Mouse (Mus musculus): ENCODE measurements around the gene Ston1. TPM values are rescaled to one million over a fixed set of nuclear protein-coding genes. Genes with fewer than 3 reads are reported as not detected.

Ston1 gene
- polyA plus RNA-seq, 1 experiment from 2014 or later = 7.7 TPM

- WGBS = 53% methylated on average over 3 of the region's 3 CpGs
- H3K9ac ChIP-seq = no peak overlapping the region
- no peak overlapping the region for H3K27ac ChIP-seq
- H3K27me3 ChIP-seq = no peaks in the 10 kb centered on the region
- no peak overlapping the region for H3K4me2 ChIP-seq
- no peaks in the 10 kb centered on the region for H3K4me1 ChIP-seq
- H3K4me3 ChIP-seq (replicated peaks) = no peak overlapping the region
- no peaks in the 10 kb centered on the region; the same call in 1 of the 2 replicates for H3K36me3 ChIP-seq
- no peak for ATAC-seq (replicated peaks; ENCODE audit: low FRiP score)
- no peaks in the 10 kb centered on the region for H3K9me3 ChIP-seq (replicated peaks)
These were observed 16.8 kb downstream of the Ston1 start for GRCm38 (mm10) chr17:88614234-88614633.

- Histone ChIP-seq H3K27me3 (no peaks in the 10 kb centered on the region), H3K9me3 (replicated peaks) (no peaks in the 10 kb centered on the region), H3K4me1 (no peaks in the 10 kb centered on the region), H3K27ac (no peak overlapping the region), H3K36me3 (no peaks in the 10 kb centered on the region), H3K9ac (no peak overlapping the region), H3K4me2 (no peak overlapping the region), H3K4me3 (replicated peaks) (no peak overlapping the region)
- 100% methylated on average over 1 of the region's 1 CpGs for WGBS
- no peak for ATAC-seq (replicated peaks; ENCODE audit: low FRiP score)
These were observed 17.2 kb downstream of the Ston1 start for GRCm38 (mm10) chr17:88614733-88615132.

- H3K4me2 ChIP-seq = no peak overlapping the region
- no peaks in the 10 kb centered on the region for H3K9me3 ChIP-seq (replicated peaks)
- H3K9ac ChIP-seq = no peak overlapping the region
- no peak overlapping the region for H3K4me3 ChIP-seq (replicated peaks)
- WGBS = 81% methylated on average over 1 of the region's 1 CpGs
- H3K4me1 ChIP-seq = no peaks in the 10 kb centered on the region
- ATAC-seq (replicated peaks; ENCODE audit: low FRiP score) = no peak
- H3K27ac ChIP-seq = no peak overlapping the region
- peaks cover 2% of the 10 kb centered on the region; the same call in 1 of the 2 replicates for H3K36me3 ChIP-seq
- no peaks in the 10 kb centered on the region for H3K27me3 ChIP-seq
These were observed 18.1 kb downstream of the Ston1 start for GRCm38 (mm10) chr17:88615492-88616155.

- Histone ChIP-seq H3K9ac (no peak overlapping the region), H3K27me3 (no peaks in the 10 kb centered on the region), H3K36me3 (peaks cover 25% of the 10 kb centered on the region), H3K9me3 (replicated peaks) (0 out of 2 replicates have a peak, but pooled peaks cover 2% of the 10 kb centered on the region), H3K4me3 (replicated peaks) (no peak overlapping the region), H3K4me1 (peaks cover 11% of the 10 kb centered on the region), H3K27ac (no peak overlapping the region), H3K4me2 (no peak overlapping the region)
- WGBS = 85% methylated on average over 4 of the region's 4 CpGs
- no peak for ATAC-seq (replicated peaks; ENCODE audit: low FRiP score)
These were observed 23.5 kb downstream of the Ston1 start for GRCm38 (mm10) chr17:88620935-88621334.

- no peak overlapping the region for H3K27ac ChIP-seq
- 84% methylated on average over 3 of the region's 3 CpGs for WGBS
- no peaks in the 10 kb centered on the region for H3K27me3 ChIP-seq
- H3K9ac ChIP-seq = no peak overlapping the region
- no peak overlapping the region for H3K4me2 ChIP-seq
- H3K4me3 ChIP-seq (replicated peaks) = no peak overlapping the region
- H3K36me3 ChIP-seq = peaks cover 25% of the 10 kb centered on the region
- peaks cover 15% of the 10 kb centered on the region for H3K4me1 ChIP-seq
- 0 out of 2 replicates have a peak, but pooled peaks cover 2% of the 10 kb centered on the region for H3K9me3 ChIP-seq (replicated peaks)
- no peak for ATAC-seq (replicated peaks; ENCODE audit: low FRiP score)
These were observed 23.9 kb downstream of the Ston1 start for GRCm38 (mm10) chr17:88621374-88621773.

GRCm38 (mm10) chr17:88622711-88623110, 25.2 kb downstream of the Ston1 start:
- Histone ChIP-seq H3K36me3 (peaks cover 25% of the 10 kb centered on the region), H3K27me3 (no peaks in the 10 kb centered on the region), H3K4me1 (peaks cover 26% of the 10 kb centered on the region), H3K4me2 (no peak overlapping the region), H3K4me3 (replicated peaks) (no peak overlapping the region), H3K27ac (no peak overlapping the region), H3K9ac (no peak overlapping the region), H3K9me3 (replicated peaks) (0 out of 2 replicates have a peak, but pooled peaks cover 2% of the 10 kb centered on the region)
- ATAC-seq (replicated peaks; ENCODE audit: low FRiP score) = no peak
- 83% methylated on average over 1 of the region's 1 CpGs for WGBS

GRCm38 (mm10) chr17:88624386-88624785, 26.9 kb downstream of the Ston1 start:
- no peaks in the 10 kb centered on the region for H3K27me3 ChIP-seq
- no peak overlapping the region for H3K4me2 ChIP-seq
- H3K9ac ChIP-seq = no peak overlapping the region
- H3K27ac ChIP-seq = no peak overlapping the region
- H3K9me3 ChIP-seq (replicated peaks) = 0 out of 2 replicates have a peak, but pooled peaks cover 2% of the 10 kb centered on the region
- 88% methylated on average over 4 of the region's 4 CpGs for WGBS
- no peak overlapping the region for H3K4me3 ChIP-seq (replicated peaks)
- no peak for ATAC-seq (replicated peaks; ENCODE audit: low FRiP score)
- H3K36me3 ChIP-seq = peaks cover 25% of the 10 kb centered on the region
- peaks cover 42% of the 10 kb centered on the region for H3K4me1 ChIP-seq

GRCm38 (mm10) chr17:88625350-88625749, 27.9 kb downstream of the Ston1 start:
- 93% methylated on average over 13 of the region's 13 CpGs for WGBS
- H3K36me3 ChIP-seq = peaks cover 25% of the 10 kb centered on the region
- H3K4me3 ChIP-seq (replicated peaks) = no peak overlapping the region
- H3K9me3 ChIP-seq (replicated peaks) = 0 out of 2 replicates have a peak, but pooled peaks cover 2% of the 10 kb centered on the region
- peak overlapping the region; percentile 93 for H3K27ac ChIP-seq
- 0 out of 2 replicates have a peak overlapping the region, but pooled peaks have one; percentile 2 for H3K4me2 ChIP-seq
- no peak overlapping the region for H3K9ac ChIP-seq
- no peaks in the 10 kb centered on the region for H3K27me3 ChIP-seq
- no peak for ATAC-seq (replicated peaks; ENCODE audit: low FRiP score)
- peaks cover 52% of the 10 kb centered on the region for H3K4me1 ChIP-seq

- 0 out of 2 replicates have a peak, but pooled peaks have one; percentile 11 for ATAC-seq (replicated peaks; ENCODE audit: low FRiP score)
- no peaks in the 10 kb centered on the region for H3K27me3 ChIP-seq
- peaks cover 58% of the 10 kb centered on the region for H3K4me1 ChIP-seq
- H3K36me3 ChIP-seq = peaks cover 20% of the 10 kb centered on the region
- H3K4me2 ChIP-seq = peak overlapping the region; percentile 50
- H3K9me3 ChIP-seq (replicated peaks) = 0 out of 2 replicates have a peak, but pooled peaks cover 2% of the 10 kb centered on the region
- H3K9ac ChIP-seq = no peak overlapping the region
- 43% methylated on average over 7 of the region's 7 CpGs for WGBS
- peak overlapping the region; percentile 93 for H3K27ac ChIP-seq
- H3K4me3 ChIP-seq (replicated peaks) = peak overlapping the region; percentile 28; the same call in 1 of the 2 replicates
These were observed 28.4 kb downstream of the Ston1 start for GRCm38 (mm10) chr17:88625931-88626330.

- Histone ChIP-seq H3K9ac (no peak overlapping the region), H3K4me1 (peaks cover 62% of the 10 kb centered on the region), H3K4me3 (replicated peaks) (peak overlapping the region; percentile 28), H3K36me3 (peaks cover 16% of the 10 kb centered on the region), H3K27me3 (no peaks in the 10 kb centered on the region), H3K4me2 (peak overlapping the region; percentile 50), H3K27ac (peak overlapping the region; percentile 93), H3K9me3 (replicated peaks) (0 out of 2 replicates have a peak, but pooled peaks cover 2% of the 10 kb centered on the region)
- peak; percentile 55 for ATAC-seq (replicated peaks; ENCODE audit: low FRiP score)
- WGBS = 24% methylated on average over 7 of the region's 7 CpGs
These were observed 28.9 kb downstream of the Ston1 start for GRCm38 (mm10) chr17:88626347-88626811.

- Histone ChIP-seq H3K36me3 (peaks cover 9% of the 10 kb centered on the region), H3K27ac (peak overlapping the region; percentile 93), H3K9me3 (replicated peaks) (0 out of 2 replicates have a peak, but pooled peaks cover 2% of the 10 kb centered on the region), H3K4me1 (peaks cover 69% of the 10 kb centered on the region), H3K4me3 (replicated peaks) (peak overlapping the region; percentile 28), H3K27me3 (no peaks in the 10 kb centered on the region), H3K4me2 (peak overlapping the region; percentile 50), H3K9ac (no peak overlapping the region)
- WGBS = 31% methylated on average over 7 of the region's 7 CpGs
- no peak for ATAC-seq (replicated peaks; ENCODE audit: low FRiP score)
These were observed 29.7 kb downstream of the Ston1 start for GRCm38 (mm10) chr17:88627150-88627549.

- Histone ChIP-seq H3K9me3 (replicated peaks) (no peaks in the 10 kb centered on the region), H3K27me3 (no peaks in the 10 kb centered on the region), H3K4me2 (peak overlapping the region; percentile 50), H3K27ac (peak overlapping the region; percentile 93), H3K4me3 (replicated peaks) (peak overlapping the region; percentile 9; the same call in 1 of the 2 replicates), H3K4me1 (peaks cover 75% of the 10 kb centered on the region), H3K9ac (no peak overlapping the region), H3K36me3 (no peaks in the 10 kb centered on the region)
- 39% methylated on average over 10 of the region's 10 CpGs for WGBS
- peak; percentile 61 for ATAC-seq (replicated peaks; ENCODE audit: low FRiP score)
These were observed 31.3 kb downstream of the Ston1 start for GRCm38 (mm10) chr17:88628676-88629380.

Measured in kidney, embryonic 15.5 days (tissue).